Mouse (Mus musculus): ENCODE data around the gene Stxbp4.

DNA sequence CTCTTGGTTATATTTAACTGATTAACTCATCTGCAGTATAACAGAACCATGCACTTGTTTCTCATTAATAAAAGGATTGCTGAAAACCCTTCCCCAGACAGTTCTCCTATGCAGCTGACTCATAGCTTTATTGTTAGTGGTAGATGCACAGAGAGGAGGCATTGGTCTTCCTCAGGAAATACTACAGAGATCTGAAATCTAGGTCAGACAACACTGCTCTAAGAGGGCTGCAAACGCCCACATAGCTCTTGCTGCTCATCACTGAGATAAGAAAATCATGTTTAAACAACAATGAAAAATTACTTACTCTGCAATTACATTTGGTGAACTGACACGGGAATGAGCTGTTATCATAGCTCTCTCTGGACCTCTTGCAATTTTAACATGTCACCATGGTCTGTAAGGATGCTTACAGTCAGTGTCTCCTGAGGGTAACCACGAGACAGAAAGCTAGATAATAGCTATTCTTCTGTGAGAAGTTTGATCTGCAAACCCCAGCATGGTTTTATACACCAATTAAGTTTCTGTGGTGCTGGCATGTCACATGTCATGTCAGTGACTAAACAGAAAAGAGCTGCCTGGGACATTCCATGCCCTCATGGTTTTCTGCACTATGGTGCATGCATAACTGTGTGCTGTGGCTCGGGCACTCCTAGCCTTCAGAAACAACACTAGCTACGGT lies 125.2 kb downstream of the Stxbp4 start:
- TF ChIP-seq ELF1 (IDR thresholded peaks at IDR 0.05; ENCODE audit: low read depth, low read length) (no peak), E2F4 (IDR thresholded peaks at IDR 0.05; ENCODE audit: borderline replicate concordance, low read depth, low read length) (no peak)

All from MEL (cell line).